Mouse (Mus musculus): ENCODE results near the gene 1700084M14Rik.
"Not testable (repeated sequence)": the region's sequence is repeated elsewhere in the genome, so short reads cannot be mapped to it uniquely, and the experiment has no call there.

1700084M14Rik gene

DNA sequence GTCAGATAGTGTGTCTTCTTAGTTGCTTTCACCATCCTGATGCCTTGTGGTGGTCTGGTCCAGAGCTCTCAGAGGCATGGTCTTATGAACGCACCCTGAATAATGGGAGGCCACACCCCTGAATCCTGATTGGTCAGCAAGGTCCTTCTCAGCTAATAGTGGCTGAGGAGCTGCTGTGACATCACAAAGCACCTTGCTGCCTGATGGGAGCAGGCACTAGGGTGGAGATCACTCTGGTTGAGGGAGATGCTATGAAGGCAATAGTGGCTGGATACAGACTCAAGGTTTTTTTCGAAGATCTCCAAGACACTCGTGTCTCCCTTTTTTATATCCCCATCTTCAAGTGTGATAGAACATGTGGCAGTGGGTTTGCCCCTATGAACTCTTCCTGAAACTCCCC, at the start of gene 1700084M14Rik:
TSS of gene 1700084M14Rik (minus strand) at position 101 of the 400 bp plus-strand sequence.
- not testable (repeated sequence) for DNase-seq (ENCODE audit: low spot score)
